Mouse (Mus musculus): ENCODE data around the gene Ankdd1a. TPM values are rescaled to one million over a fixed set of nuclear protein-coding genes. Genes with fewer than 3 reads are reported as not detected.

The Ankdd1a gene
- not detected for polyA plus RNA-seq (2014; fragmentation: Illumina TruSeq; extraction: RNeasy Lipid Tissue Mini Kit (QIAGEN cat#74804); ENCODE audit: low read depth, low replicate concordance)

DNA sequence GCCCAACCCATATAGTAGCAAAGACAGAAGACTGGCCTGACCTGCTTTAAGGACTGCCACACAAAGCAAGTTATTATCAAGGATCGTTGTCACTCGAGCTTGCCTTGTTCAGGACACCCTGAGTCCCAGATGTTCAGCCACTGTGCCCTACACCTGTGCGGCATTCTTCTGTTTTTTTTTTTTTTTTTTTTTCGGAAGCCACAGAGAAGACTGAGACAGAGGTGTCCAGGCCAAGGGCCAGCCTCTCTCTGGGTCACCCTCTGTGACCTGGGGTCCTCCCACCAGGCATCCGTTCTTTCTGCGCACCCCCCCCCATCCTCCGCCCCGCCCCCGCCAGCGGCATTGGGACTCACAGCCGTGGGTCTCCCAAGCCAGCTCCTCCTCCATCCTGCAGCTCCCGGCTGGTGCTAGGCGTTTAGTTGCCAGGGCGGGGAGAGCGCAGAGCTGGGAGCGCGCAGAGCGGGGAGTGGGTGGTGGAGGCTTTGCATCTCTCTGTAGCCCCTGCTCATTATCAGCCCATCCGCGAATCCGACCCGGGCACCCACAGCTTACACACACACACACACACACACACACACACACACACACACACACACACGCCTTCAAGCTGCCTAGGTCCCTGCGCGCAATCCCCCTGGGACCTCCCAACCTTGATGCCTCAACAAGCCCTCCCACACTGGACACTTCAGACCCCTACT is at the start of gene Ankdd1a:
Gene Ankdd1a (minus strand): TSS at position 387 of the 698 bp plus-strand sequence.

DNA sequence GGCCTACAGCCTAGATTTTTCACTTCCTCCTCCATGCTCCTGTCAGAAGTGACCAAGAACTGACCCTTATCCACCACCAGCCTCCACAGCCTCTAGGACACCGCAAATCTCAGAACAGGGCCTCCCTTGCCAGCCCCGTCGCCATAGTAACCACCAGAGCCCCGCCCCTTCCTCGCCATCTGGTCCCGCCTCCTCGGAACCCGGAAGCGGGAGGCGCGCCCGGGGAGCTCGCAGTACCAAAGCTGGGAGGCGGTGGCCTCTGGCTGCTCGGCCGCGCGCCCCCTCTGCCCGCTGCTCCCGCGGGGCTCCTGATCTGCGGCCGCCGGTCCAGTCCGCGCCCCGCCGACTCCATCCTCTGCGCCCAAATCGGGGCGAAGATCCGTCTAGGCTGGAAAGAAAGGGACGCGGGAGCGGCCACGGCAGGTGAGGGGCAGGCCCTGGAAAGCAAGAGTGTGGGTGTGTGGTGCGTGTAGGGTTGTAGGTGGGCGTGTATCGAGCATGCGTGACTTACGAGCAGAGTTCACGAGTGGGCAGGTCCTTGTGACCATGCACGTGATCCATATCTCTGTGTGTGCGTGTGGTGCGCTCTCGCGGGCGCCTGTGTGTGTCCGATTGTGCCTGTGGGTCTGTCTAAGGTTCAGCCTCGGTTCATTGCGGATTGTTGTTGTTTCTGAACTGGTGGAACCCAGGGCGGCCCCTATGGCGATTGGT is 59.1 kb downstream of the Ankdd1a start, which contains the start of gene Spg21:
Gene Spg21 (plus strand): TSS at position 216 of the 711 bp plus-strand sequence.

Other genes starting within 250 kb of the Ankdd1a start
- 179 TPM for gene Clpx, start 225.9 kb downstream of the Ankdd1a start, polyA plus RNA-seq (2014; fragmentation: Illumina TruSeq; extraction: RNeasy Lipid Tissue Mini Kit (QIAGEN cat#74804); ENCODE audit: low read depth, low replicate concordance)
- 10.5 TPM for gene Pdcd7, start 174.1 kb downstream of the Ankdd1a start, polyA plus RNA-seq (2014; fragmentation: Illumina TruSeq; extraction: RNeasy Lipid Tissue Mini Kit (QIAGEN cat#74804); ENCODE audit: low read depth, low replicate concordance)
- 1.2 TPM for gene Ubap1l, start 159.2 kb downstream of the Ankdd1a start, polyA plus RNA-seq (2014; fragmentation: Illumina TruSeq; extraction: RNeasy Lipid Tissue Mini Kit (QIAGEN cat#74804); ENCODE audit: low read depth, low replicate concordance)
- gene Kbtbd13, start 128.5 kb downstream of the Ankdd1a start, polyA plus RNA-seq (2014; fragmentation: Illumina TruSeq; extraction: RNeasy Lipid Tissue Mini Kit (QIAGEN cat#74804); ENCODE audit: low read depth, low replicate concordance) = 0.29 TPM
- gene Rasl12, start 121.7 kb downstream of the Ankdd1a start, polyA plus RNA-seq (2014; fragmentation: Illumina TruSeq; extraction: RNeasy Lipid Tissue Mini Kit (QIAGEN cat#74804); ENCODE audit: low read depth, low replicate concordance) = 3.7 TPM
- not detected for gene Slc51b, start 97.2 kb downstream of the Ankdd1a start, polyA plus RNA-seq (2014; fragmentation: Illumina TruSeq; extraction: RNeasy Lipid Tissue Mini Kit (QIAGEN cat#74804); ENCODE audit: low read depth, low replicate concordance)
- gene Mtfmt, start 84.4 kb downstream of the Ankdd1a start, polyA plus RNA-seq (2014; fragmentation: Illumina TruSeq; extraction: RNeasy Lipid Tissue Mini Kit (QIAGEN cat#74804); ENCODE audit: low read depth, low replicate concordance) = 13.8 TPM
- gene Spg21, start 59.2 kb downstream of the Ankdd1a start, polyA plus RNA-seq (2014; fragmentation: Illumina TruSeq; extraction: RNeasy Lipid Tissue Mini Kit (QIAGEN cat#74804); ENCODE audit: low read depth, low replicate concordance) = 137 TPM
- gene Plekho2, start 59.8 kb upstream of the Ankdd1a start, polyA plus RNA-seq (2014; fragmentation: Illumina TruSeq; extraction: RNeasy Lipid Tissue Mini Kit (QIAGEN cat#74804); ENCODE audit: low read depth, low replicate concordance) = 5.0 TPM
- gene Pif1, start 67.0 kb upstream of the Ankdd1a start, polyA plus RNA-seq (2014; fragmentation: Illumina TruSeq; extraction: RNeasy Lipid Tissue Mini Kit (QIAGEN cat#74804); ENCODE audit: low read depth, low replicate concordance) = not detected
- gene Rbpms2, start 109.5 kb upstream of the Ankdd1a start, polyA plus RNA-seq (2014; fragmentation: Illumina TruSeq; extraction: RNeasy Lipid Tissue Mini Kit (QIAGEN cat#74804); ENCODE audit: low read depth, low replicate concordance) = 25.7 TPM
- 79.7 TPM for gene Oaz2, start 147.8 kb upstream of the Ankdd1a start, polyA plus RNA-seq (2014; fragmentation: Illumina TruSeq; extraction: RNeasy Lipid Tissue Mini Kit (QIAGEN cat#74804); ENCODE audit: low read depth, low replicate concordance)